ENCODE assay signal across 17 mouse cellular contexts in the genomic region with DNA sequence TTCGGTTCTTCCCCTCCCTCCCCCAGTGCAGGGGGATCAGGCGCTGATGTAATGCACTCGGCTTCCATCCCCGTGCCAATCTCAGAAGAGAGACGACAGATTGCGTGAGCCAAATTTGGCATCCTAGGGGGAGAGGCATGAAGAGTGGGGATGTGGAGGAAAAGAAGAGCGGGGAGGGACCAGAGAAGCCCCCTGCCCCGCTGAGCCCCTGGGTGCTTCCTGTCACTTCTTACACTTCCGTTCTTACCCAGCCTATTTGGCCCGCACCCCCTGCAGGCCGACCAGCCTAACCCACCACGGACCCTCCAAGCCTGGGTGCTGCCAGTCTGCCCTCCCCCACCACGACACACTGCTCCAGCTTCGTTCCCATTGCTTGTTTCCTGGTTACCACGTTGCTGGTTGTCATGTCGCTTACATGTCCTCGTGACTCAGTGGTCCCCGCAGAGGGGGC. TPM values are rescaled to one million over a fixed set of nuclear protein-coding genes. Genes with fewer than 3 reads are reported as not detected.
DNase-seq lines count a peak whose midpoint lies in the region; ATAC-seq lines count a peak whose summit lies in the region.
"Had no signal": no experiment of that assay in that cellular context is flagged by ENCODE, and none has a peak within 500 bp of the region (broad histone marks: within the 10 kb centered on the region; RNA-seq: fewer than 3 reads in every experiment).

No protein-coding gene starts in this region.

- no peaks in the 10 kb centered on the region for H3K9me3 ChIP-seq in forebrain, embryonic 16.5 days (ENCODE audit: control insufficient read depth, low read length)
- H3K9me3 ChIP-seq in forebrain, embryonic 13.5 days (replicated peaks): no peaks in the 10 kb centered on the region
- H3K9me3 ChIP-seq in hindbrain, embryonic 12.5 days (replicated peaks): no peaks in the 10 kb centered on the region
- H3K9me3 ChIP-seq: embryonic facial prominence, embryonic 12.5 days; liver, embryonic 13.5 days had no signal

- no peak overlapping the region for H3K27ac ChIP-seq in forebrain, embryonic 16.5 days (ENCODE audit: low read length)
- no peak overlapping the region; the same call in 1 of the 2 replicates for H3K27ac ChIP-seq in forebrain, embryonic 13.5 days
- H3K27ac ChIP-seq in hindbrain, embryonic 12.5 days: no peak overlapping the region
- H3K27ac ChIP-seq: embryonic facial prominence, embryonic 12.5 days; liver, embryonic 13.5 days had no signal

- peaks cover 25% of the 10 kb centered on the region for H3K4me1 ChIP-seq in forebrain, embryonic 16.5 days (replicated peaks; ENCODE audit: control insufficient read depth, insufficient read depth, low read length)
- peaks cover 34% of the 10 kb centered on the region for H3K4me1 ChIP-seq in forebrain, embryonic 13.5 days
- peaks cover 15% of the 10 kb centered on the region for H3K4me1 ChIP-seq in hindbrain, embryonic 12.5 days

- 15% methylated on average over 17 of the region's 18 CpGs for WGBS in forebrain, embryonic 16.5 days
- 20% methylated on average over 18 of the region's 18 CpGs for WGBS in forebrain, embryonic 13.5 days
- WGBS in hindbrain, embryonic 12.5 days: 17% methylated on average over 18 of the region's 18 CpGs

- H3K36me3 ChIP-seq in forebrain, embryonic 16.5 days (ENCODE audit: control insufficient read depth, insufficient read depth): no peaks in the 10 kb centered on the region
- no peaks in the 10 kb centered on the region for H3K36me3 ChIP-seq in forebrain, embryonic 13.5 days (ENCODE audit: poor library complexity, severe bottlenecking)
- no peaks in the 10 kb centered on the region for H3K36me3 ChIP-seq in hindbrain, embryonic 12.5 days
- H3K36me3 ChIP-seq: embryonic facial prominence, embryonic 12.5 days; liver, embryonic 13.5 days had no signal

- peak overlapping the region; percentile 26; the same call in 1 of the 2 replicates for H3K4me2 ChIP-seq in forebrain, embryonic 16.5 days (ENCODE audit: low read length)
- H3K4me2 ChIP-seq in forebrain, embryonic 13.5 days: no peak overlapping the region
- no peak overlapping the region for H3K4me2 ChIP-seq in hindbrain, embryonic 12.5 days (replicated peaks)
- H3K4me2 ChIP-seq: embryonic facial prominence, embryonic 12.5 days; liver, embryonic 13.5 days had no signal

- peak; percentile 43 for ATAC-seq in forebrain, embryonic 16.5 days
- no peak for ATAC-seq in forebrain, embryonic 13.5 days
- no peak for ATAC-seq in hindbrain, embryonic 12.5 days (ENCODE audit: low FRiP score)
- ATAC-seq: intestine, embryonic 16.5 days had no signal

- DNase-seq in left cerebral cortex, adult 18-20 months (ENCODE audit: low spot score in 2 of 2): peak; percentile 65 to 73
- DNase-seq in left cerebral cortex, postnatal 4 days: no peak
- peak; percentile 65 to 68 for DNase-seq in layer of hippocampus, postnatal 10 days (ENCODE audit: low spot score in 2 of 2)
- DNase-seq in right cerebral cortex, postnatal 14 days: peak; percentile 52
- DNase-seq in MN1 (ENCODE audit: low spot score): no peak
- DNase-seq: cerebellum, adult 2 months; heart, postnatal 10 days; liver, embryonic 13.5 days; lung, postnatal 14 days; thymus, adult 18-20 months had no signal

- H3K4me3 ChIP-seq in forebrain, embryonic 16.5 days (replicated peaks; ENCODE audit: low read length): no peak overlapping the region
- H3K4me3 ChIP-seq in forebrain, embryonic 13.5 days: no peak overlapping the region
- no peak overlapping the region for H3K4me3 ChIP-seq in hindbrain, embryonic 12.5 days
- H3K4me3 ChIP-seq: embryonic facial prominence, embryonic 12.5 days; liver, embryonic 13.5 days had no signal

- peaks cover 34% of the 10 kb centered on the region for H3K27me3 ChIP-seq in forebrain, embryonic 16.5 days (replicated peaks; ENCODE audit: control insufficient read depth, insufficient read depth, low read length)
- H3K27me3 ChIP-seq in forebrain, embryonic 13.5 days: peaks cover 79% of the 10 kb centered on the region
- peaks cover 86% of the 10 kb centered on the region for H3K27me3 ChIP-seq in hindbrain, embryonic 12.5 days

- H3K9ac ChIP-seq in forebrain, embryonic 16.5 days (replicated peaks; ENCODE audit: low read depth, low read length): 0 out of 2 replicates have a peak overlapping the region, but pooled peaks have one; percentile 11
- H3K9ac ChIP-seq in forebrain, embryonic 13.5 days: no peak overlapping the region
- H3K9ac ChIP-seq in hindbrain, embryonic 12.5 days: no peak overlapping the region
- H3K9ac ChIP-seq: embryonic facial prominence, embryonic 12.5 days; liver, embryonic 13.5 days had no signal

- intact Hi-C loops in left cerebral cortex, postnatal 4 days (cut with DNase I): no loop called here

RNA-seq across cellular contexts. Expression of a gene that starts 2.1 kb away (rescaled TPM):
- 0.11 and 0.43 TPM in 2 replicates for polyA plus RNA-seq in forebrain, embryonic 16.5 days (2015; fragmentation: Nextera tagmentation; extraction: Ambion mirVana)
- polyA plus RNA-seq in forebrain, embryonic 13.5 days (2015; fragmentation: Nextera tagmentation; extraction: Ambion mirVana): not detected in 2 replicates
- total RNA-seq in left cerebral cortex, adult 18-20 months (2021): 100 to 1,000 TPM; 184 TPM
- 10 to 100 TPM; 29.9 to 39.5 TPM for total RNA-seq in left cerebral cortex, postnatal 4 days (2021)
- 10 to 100 TPM; 57.7 to 66.4 TPM for total RNA-seq in layer of hippocampus, postnatal 10 days (2021)
- polyA plus RNA-seq in hindbrain, embryonic 12.5 days (2016; fragmentation: Nextera tagmentation; extraction: Ambion mirVana): not detected in 2 replicates
- total RNA-seq: neutrophil, adult 5-6 weeks had no signal
- polyA plus RNA-seq: embryonic facial prominence, embryonic 12.5 days; intestine, embryonic 16.5 days; liver, embryonic 13.5 days; spleen, adult 2 months had no signal

RNA-seq across cellular contexts. Expression of a gene that starts 13.3 kb away (rescaled TPM):
- polyA plus RNA-seq in forebrain, embryonic 16.5 days (2015; fragmentation: Nextera tagmentation; extraction: Ambion mirVana): 4.8 and 8.7 TPM in 2 replicates
- 5.1 and 6.4 TPM in 2 replicates for polyA plus RNA-seq in forebrain, embryonic 13.5 days (2015; fragmentation: Nextera tagmentation; extraction: Ambion mirVana)
- under 1 TPM; 0.35 to 0.63 TPM for total RNA-seq in left cerebral cortex, adult 18-20 months (2021)
- under 1 TPM; 0.72 to 0.91 TPM for total RNA-seq in left cerebral cortex, postnatal 4 days (2021)
- 1 to 10 TPM; 1.0 to 1.3 TPM for total RNA-seq in layer of hippocampus, postnatal 10 days (2021)
- polyA plus RNA-seq in hindbrain, embryonic 12.5 days (2016; fragmentation: Nextera tagmentation; extraction: Ambion mirVana): 32.2 and 39.2 TPM in 2 replicates
- total RNA-seq: neutrophil, adult 5-6 weeks had no signal

RNA-seq across cellular contexts. Expression of a gene that starts 43.6 kb away (rescaled TPM):
- polyA plus RNA-seq in forebrain, embryonic 16.5 days (2015; fragmentation: Nextera tagmentation; extraction: Ambion mirVana): 60.2 and 63.3 TPM in 2 replicates
- 61.5 and 66.8 TPM in 2 replicates for polyA plus RNA-seq in forebrain, embryonic 13.5 days (2015; fragmentation: Nextera tagmentation; extraction: Ambion mirVana)
- 100 to 1,000 TPM; 304 to 309 TPM for total RNA-seq in left cerebral cortex, adult 18-20 months (2021)
- 100 to 1,000 TPM; 446 to 452 TPM for total RNA-seq in left cerebral cortex, postnatal 4 days (2021)
- 100 to 1,000 TPM; 381 to 420 TPM for total RNA-seq in layer of hippocampus, postnatal 10 days (2021)
- polyA plus RNA-seq in hindbrain, embryonic 12.5 days (2016; fragmentation: Nextera tagmentation; extraction: Ambion mirVana): 76.5 and 77.2 TPM in 2 replicates

RNA-seq across cellular contexts. Expression of a gene that starts 47.5 kb away (rescaled TPM):
- polyA plus RNA-seq in forebrain, embryonic 16.5 days (2015; fragmentation: Nextera tagmentation; extraction: Ambion mirVana): 234 and 240 TPM in 2 replicates
- polyA plus RNA-seq in forebrain, embryonic 13.5 days (2015; fragmentation: Nextera tagmentation; extraction: Ambion mirVana): 200 and 208 TPM in 2 replicates
- 100 to 1,000 TPM; 135 to 149 TPM for total RNA-seq in left cerebral cortex, adult 18-20 months (2021)
- 100 to 1,000 TPM; 285 to 296 TPM for total RNA-seq in left cerebral cortex, postnatal 4 days (2021)
- total RNA-seq in layer of hippocampus, postnatal 10 days (2021): 100 to 1,000 TPM; 172 to 178 TPM
- polyA plus RNA-seq in hindbrain, embryonic 12.5 days (2016; fragmentation: Nextera tagmentation; extraction: Ambion mirVana): 280 and 284 TPM in 2 replicates

Comparison
In these comparisons a context has a peak if more than half of its experiments do, and no peak if none do; other contexts are left out.
1. DNase-seq: peak in left cerebral cortex, adult 18-20 months (2 of 2), layer of hippocampus, postnatal 10 days (2 of 2) and right cerebral cortex, postnatal 14 days (single experiment); none in left cerebral cortex, postnatal 4 days (single experiment) and MN1 (single experiment).